Mouse (Mus musculus) adrenal gland, postnatal 10 days (tissue): Measurements from ENCODE around the gene Baz1a. TPM values are rescaled to one million over a fixed set of nuclear protein-coding genes. Genes with fewer than 3 reads are reported as not detected.
"Not testable (repeated sequence)": the region's sequence is repeated elsewhere in the genome, so short reads cannot be mapped to it uniquely, and the experiment has no call there.

ENCODE experiments used
- DNase-seq: peaks from one replicate; pipeline ENCODE4 v3.0.0; 2021; ENCODE audit warnings: mixed read lengths
- total RNA-seq, 2 experiments: library from RNA; stranded (reverse); gene quantifications; 2 replicates each; pipeline ENCODE4 v1.2.3; 2021

The Baz1a gene
- total RNA-seq, 2 experiments from 2014 or later: 22.0 to 27.1 TPM

DNA sequence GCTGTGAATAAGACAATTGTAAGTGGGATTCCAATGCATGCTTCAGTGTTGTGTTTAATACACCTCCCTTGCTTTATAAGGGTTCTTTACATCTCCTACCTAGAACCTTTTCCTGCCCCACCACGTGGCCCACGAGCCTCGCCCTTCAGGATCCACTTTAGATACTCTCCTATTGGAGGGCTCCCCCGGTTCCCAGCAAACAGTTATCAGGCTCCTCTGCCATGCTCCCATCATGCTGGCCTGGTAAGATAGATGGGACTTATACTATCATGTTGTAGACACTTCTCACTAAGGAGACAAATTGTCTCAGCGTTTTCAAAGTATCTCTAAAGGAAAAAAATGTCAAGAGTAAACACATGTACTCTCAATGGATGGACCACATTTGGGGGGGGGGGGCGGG lies 33.6 kb downstream of the Baz1a start:
- no peak for DNase-seq

DNA sequence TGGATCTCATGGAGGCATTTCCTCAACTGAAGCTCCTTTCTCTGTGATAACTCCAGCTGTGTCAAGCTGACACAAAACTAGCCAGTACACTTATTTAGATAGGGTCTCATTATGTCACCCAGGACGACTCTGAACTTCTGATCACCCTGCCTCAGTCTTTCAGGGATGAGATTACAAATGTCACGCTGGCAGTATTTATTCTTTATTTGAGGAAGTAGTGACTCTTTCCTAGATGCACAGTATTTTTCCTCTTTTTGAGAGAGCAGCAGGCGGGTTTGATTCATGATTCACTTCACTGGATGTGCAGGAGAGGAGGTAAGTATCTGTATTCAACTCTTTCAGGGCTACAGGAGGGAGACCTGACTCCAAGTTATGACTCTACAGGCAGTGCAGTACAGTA lies 45.1 kb downstream of the Baz1a start:
- DNase-seq: no peak

GRCm38 (mm10) chr12:54965532-54966160 lies 48.5 kb downstream of the Baz1a start:
- no peak for DNase-seq

- peak; percentile 57 for DNase-seq
Observed at GRCm38 (mm10) chr12:54959569-54959968, 54.6 kb downstream of the Baz1a start.

GRCm38 (mm10) chr12:54956974-54957373 lies 57.2 kb downstream of the Baz1a start:
- no peak for DNase-seq

GRCm38 (mm10) chr12:54956457-54956856 lies 57.7 kb downstream of the Baz1a start:
- DNase-seq: no peak

- DNase-seq: no peak
Observed at GRCm38 (mm10) chr12:54946116-54946515, 68.0 kb downstream of the Baz1a start.

DNA sequence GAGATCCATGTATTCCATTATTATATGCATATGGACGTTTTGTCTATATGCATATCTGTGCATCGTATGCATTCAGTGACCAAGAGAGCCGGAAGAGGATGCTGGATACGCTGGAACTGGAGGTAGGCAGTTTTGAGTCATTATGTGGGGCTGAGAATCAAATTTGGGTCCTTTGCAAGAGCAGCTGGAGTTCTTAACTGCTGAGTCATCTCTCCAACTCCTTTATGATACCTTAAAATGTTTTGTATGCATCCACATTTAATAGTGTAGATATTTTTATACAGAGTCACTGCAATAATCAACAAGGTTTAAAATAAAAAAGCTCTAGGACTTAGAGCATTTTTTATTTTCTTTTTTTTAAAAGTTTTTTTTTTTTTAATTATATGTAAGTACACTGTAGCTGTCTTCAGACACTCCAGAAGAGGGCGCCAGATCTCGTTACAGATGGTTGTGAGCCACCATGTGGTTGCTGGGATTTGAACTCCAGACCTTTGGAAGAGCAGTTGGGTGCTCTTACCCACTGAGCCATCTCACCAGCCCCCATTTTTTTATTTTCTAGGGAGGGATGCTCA lies 71.5 kb downstream of the Baz1a start:
- DNase-seq: not testable (repeated sequence)

GRCm38 (mm10) chr12:54937581-54938343 lies 76.4 kb downstream of the Baz1a start:
- DNase-seq: not testable (repeated sequence)

DNA sequence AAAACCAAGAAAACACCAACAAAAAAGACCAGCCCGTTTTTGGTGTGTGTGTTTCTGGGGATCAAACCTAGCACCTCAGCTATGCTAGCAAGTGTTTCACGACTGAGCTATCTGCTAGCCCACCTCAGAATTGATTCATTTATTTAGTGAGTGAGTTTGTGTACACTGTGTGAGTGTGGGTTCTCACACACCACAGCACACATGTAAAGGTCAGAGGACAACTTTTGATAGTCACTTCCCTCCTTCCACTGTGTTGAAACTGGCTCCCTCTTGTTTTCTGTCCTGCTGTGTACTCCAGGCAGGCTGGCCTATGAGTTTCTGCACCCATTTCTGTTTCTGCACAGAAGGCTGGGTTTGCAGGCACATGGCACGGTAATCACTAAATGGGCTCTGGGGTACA lies 103.8 kb downstream of the Baz1a start:
- no peak for DNase-seq

DNA sequence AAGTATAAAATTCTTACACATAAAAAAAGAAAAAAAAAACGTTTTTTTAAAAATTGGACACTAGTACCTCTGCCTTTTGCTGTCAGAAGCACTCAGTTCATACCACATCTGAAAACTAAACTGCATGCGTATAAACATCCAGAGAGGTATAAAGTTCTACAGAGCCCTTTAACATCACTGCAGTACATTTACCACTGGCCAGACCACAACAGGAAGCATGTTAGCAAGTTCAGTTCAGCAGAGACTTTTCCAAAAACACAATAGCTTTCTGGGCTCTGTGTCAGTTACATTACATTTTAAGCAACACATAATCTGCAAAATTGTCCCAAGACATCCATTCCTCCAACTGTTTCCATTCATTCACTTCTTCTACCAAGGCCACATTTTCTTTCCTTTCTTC lies 121.6 kb downstream of the Baz1a start:
- DNase-seq: not testable (repeated sequence)

GRCm38 (mm10) chr12:54890426-54890825 lies 123.7 kb downstream of the Baz1a start:
- no peak for DNase-seq

GRCm38 (mm10) chr12:54887580-54888127 lies 126.5 kb downstream of the Baz1a start:
- DNase-seq: no peak

GRCm38 (mm10) chr12:54879630-54880029 lies 134.5 kb downstream of the Baz1a start:
- DNase-seq: peak; percentile 69

DNA sequence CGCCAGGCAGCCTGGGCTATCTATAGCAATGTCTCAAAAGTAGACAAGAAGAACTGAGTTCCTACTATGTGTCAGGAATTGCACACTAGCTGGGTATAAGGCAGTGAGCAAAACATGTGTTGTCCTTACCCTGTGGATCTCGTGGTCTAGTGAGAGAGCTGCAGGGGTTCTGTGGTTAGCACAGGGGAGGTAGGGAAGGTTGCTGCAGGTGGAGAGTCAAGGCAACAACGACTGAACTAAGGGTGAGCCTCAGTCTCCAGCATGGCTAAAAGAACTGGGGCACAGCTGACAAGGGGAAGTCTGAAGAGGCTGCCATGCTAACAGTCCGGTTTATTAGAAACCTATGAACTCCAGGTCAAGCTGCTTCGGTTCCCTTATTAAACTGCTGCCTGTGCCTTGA lies 134.9 kb downstream of the Baz1a start:
- no peak for DNase-seq

- no peak for DNase-seq
Observed at GRCm38 (mm10) chr12:54877875-54878274, 136.3 kb downstream of the Baz1a start.

GRCm38 (mm10) chr12:54876879-54877278 lies 137.3 kb downstream of the Baz1a start:
- DNase-seq: no peak

DNA sequence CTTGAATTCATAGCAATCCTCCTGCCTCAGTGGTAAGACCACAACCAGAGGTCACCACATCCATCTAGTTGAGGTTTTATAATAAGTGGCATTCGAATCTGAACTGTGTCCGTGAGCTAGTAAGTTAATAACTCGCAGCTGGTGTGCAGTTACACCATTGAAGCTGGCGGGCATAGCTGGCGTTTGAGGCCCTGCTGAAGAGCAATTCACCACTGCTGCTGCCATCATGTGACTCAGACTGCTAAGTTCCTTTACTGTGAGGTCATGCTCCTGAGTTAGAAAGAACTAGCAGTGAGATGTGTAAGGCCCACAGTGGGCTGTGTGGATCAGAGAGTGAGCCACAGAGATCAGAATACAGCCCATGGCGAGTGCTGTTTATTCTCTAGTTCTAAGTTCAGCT lies 139.4 kb downstream of the Baz1a start:
- no peak for DNase-seq

- DNase-seq: peak; percentile 91
Observed at GRCm38 (mm10) chr12:54862606-54863535, 151.3 kb downstream of the Baz1a start, which contains the start of gene Cfl2. Cfl2 (minus strand) TSS chr12:54862877.

GRCm38 (mm10) chr12:54861991-54862605 lies 152.1 kb downstream of the Baz1a start:
- peak; percentile 60 for DNase-seq

DNA sequence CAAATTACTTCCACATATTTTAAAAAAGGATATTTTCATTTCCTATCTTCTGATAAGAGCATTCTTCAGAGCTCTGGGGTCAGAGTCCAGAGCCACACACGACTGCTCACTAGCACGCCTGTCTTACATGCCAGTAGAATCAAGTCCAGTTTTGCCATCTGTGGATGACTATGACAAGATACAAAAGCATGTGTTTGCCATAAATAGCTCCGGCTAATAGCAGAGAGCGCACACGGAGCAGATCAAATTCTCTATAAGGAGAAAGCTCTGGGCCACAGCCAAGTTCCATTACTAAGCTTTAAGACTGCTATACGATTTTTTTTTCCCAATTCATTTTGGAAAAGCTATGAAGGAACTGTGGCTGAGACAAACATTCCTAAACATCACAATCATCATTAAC lies 154.6 kb downstream of the Baz1a start:
- DNase-seq: no peak

- no peak for DNase-seq
Observed at GRCm38 (mm10) chr12:54850551-54850950, 163.6 kb downstream of the Baz1a start.
